Comparison of ENCODE assay signal across 38 mouse cellular contexts in the genomic region with DNA sequence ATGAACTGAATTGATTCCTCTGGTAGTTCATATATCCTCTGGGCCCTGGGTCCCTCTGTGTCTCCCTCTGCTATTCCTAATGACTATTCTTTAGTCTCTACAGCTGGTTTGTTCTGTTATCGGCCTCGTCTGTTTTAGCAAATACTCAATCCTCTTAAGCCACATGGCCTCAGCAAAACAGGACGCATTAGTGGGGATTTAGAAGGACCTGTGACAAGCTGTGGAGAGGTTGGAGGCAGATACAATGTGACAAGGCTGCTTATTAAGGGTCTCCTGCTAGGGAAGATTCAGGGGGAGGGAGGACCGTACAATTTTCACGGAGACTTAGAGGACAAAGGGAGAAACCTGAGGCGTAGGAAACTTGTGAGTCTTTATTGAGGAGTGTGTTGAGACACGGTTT. TPM values are rescaled to one million over a fixed set of nuclear protein-coding genes. Genes with fewer than 3 reads are reported as not detected.
"Had no signal": no experiment of that assay in that cellular context is flagged by ENCODE, and none has a peak within 500 bp of the region (broad histone marks: within the 10 kb centered on the region; RNA-seq: fewer than 3 reads in every experiment).

No protein-coding gene starts in this region.

- H3K4me2 ChIP-seq: heart, embryonic 11.5 days; hindbrain, embryonic 12.5 days; hindbrain, embryonic 14.5 days; intestine, embryonic 15.5 days; limb, embryonic 12.5 days; liver, embryonic 11.5 days had no signal

- H3K36me3 ChIP-seq: hindbrain, embryonic 10.5 days; hindbrain, embryonic 12.5 days; intestine, embryonic 15.5 days; limb, embryonic 12.5 days had no signal

- H3K9ac ChIP-seq: forebrain, postnatal 0 days; hindbrain, embryonic 12.5 days; hindbrain, embryonic 14.5 days; intestine, embryonic 15.5 days; limb, embryonic 12.5 days had no signal

- DNase-seq: forebrain, postnatal 0 days; gastrocnemius, postnatal 14 days; heart, adult 2 months; heart, postnatal 10 days; heart, postnatal 4 days; kidney, adult 18-20 months; kidney, adult 8-10 months; kidney, postnatal 10 days; kidney, postnatal 25 days; kidney, postnatal 4 days; left cerebral cortex, postnatal 4 days; liver had no signal

- H3K27ac ChIP-seq: heart, adult 2 months; hindbrain, embryonic 10.5 days; hindbrain, embryonic 12.5 days; hindbrain, embryonic 14.5 days; intestine, embryonic 15.5 days; layer of hippocampus, adult 2 months; left cerebral cortex, adult 2 months; limb, embryonic 12.5 days had no signal

- ATAC-seq: forebrain, postnatal 0 days; hindbrain, embryonic 16.5 days; inflammation-experienced regulatory T-cells, adult 6 months; intestine, embryonic 15.5 days; intestine, postnatal 0 days had no signal

- H3K27me3 ChIP-seq: hindbrain, embryonic 12.5 days; intestine, embryonic 15.5 days; limb, embryonic 12.5 days had no signal

- H3K4me1 ChIP-seq: hindbrain, embryonic 10.5 days; hindbrain, embryonic 12.5 days; intestine, embryonic 15.5 days; limb, embryonic 12.5 days had no signal

- H3K9me3 ChIP-seq: hindbrain, embryonic 10.5 days; hindbrain, embryonic 12.5 days; intestine, embryonic 15.5 days; limb, embryonic 12.5 days had no signal

- H3K4me3 ChIP-seq: heart, adult 2 months; hindbrain, embryonic 10.5 days; hindbrain, embryonic 12.5 days; intestine, embryonic 15.5 days; layer of hippocampus, adult 2 months; left cerebral cortex, adult 2 months; limb, embryonic 12.5 days had no signal

RNA-seq across cellular contexts. Expression of gene Crxos, which starts 23.4 kb away (rescaled TPM):
- total RNA-seq: forebrain, postnatal 0 days; gastrocnemius, adult 18-20 months; gastrocnemius, adult 8-10 months; gastrocnemius, postnatal 14 days; gastrocnemius, postnatal 4 days; granulocyte monocyte progenitor cell, adult 5-6 weeks; heart, adult 2 months; heart, postnatal 10 days; heart, postnatal 25 days; heart, postnatal 4 days; layer of hippocampus, adult 2 months; layer of hippocampus, postnatal 25 days; left cerebral cortex, postnatal 25 days; left cerebral cortex, postnatal 4 days had no signal
- polyA plus RNA-seq: forebrain, postnatal 0 days; heart, adult 2 months; heart, embryonic 11.5 days; heart, embryonic 14.5 days; heart, embryonic 16.5 days; hindbrain, embryonic 10.5 days; hindbrain, embryonic 12.5 days; hindbrain, embryonic 16.5 days; inflammation-experienced regulatory T-cells, adult 6 months; intestine, embryonic 15.5 days; intestine, postnatal 0 days; kidney, embryonic 14.5 days; kidney, embryonic 16.5 days; limb, embryonic 12.5 days; limb, embryonic 14.5 days; liver, embryonic 11.5 days had no signal

RNA-seq across cellular contexts. Expression of gene Crx, which starts 26.1 kb away (rescaled TPM):
- total RNA-seq: gastrocnemius, adult 18-20 months; gastrocnemius, adult 8-10 months; gastrocnemius, postnatal 14 days; gastrocnemius, postnatal 4 days; granulocyte monocyte progenitor cell, adult 5-6 weeks; heart, adult 2 months; heart, postnatal 10 days; heart, postnatal 25 days; heart, postnatal 4 days; layer of hippocampus, adult 2 months; layer of hippocampus, postnatal 10 days; layer of hippocampus, postnatal 25 days; left cerebral cortex, adult 2 months; left cerebral cortex, postnatal 10 days; left cerebral cortex, postnatal 25 days; left cerebral cortex, postnatal 4 days had no signal
- polyA plus RNA-seq: heart, adult 2 months; heart, embryonic 11.5 days; heart, embryonic 14.5 days; heart, embryonic 16.5 days; hindbrain, embryonic 10.5 days; hindbrain, embryonic 12.5 days; hindbrain, embryonic 14.5 days; hindbrain, embryonic 16.5 days; inflammation-experienced regulatory T-cells, adult 6 months; intestine, embryonic 15.5 days; intestine, postnatal 0 days; kidney, embryonic 14.5 days; kidney, embryonic 16.5 days; limb, embryonic 12.5 days; limb, embryonic 14.5 days; liver, embryonic 11.5 days had no signal
